Mouse (Mus musculus) ES-E14 (cell line): ENCODE measurements around the gene Ppp1r9a.

ENCODE experiments used
- MAFK ChIP-seq: IDR thresholded peaks from 2 replicates; pipeline ENCODE4 v1.6.1; 2014; ENCODE audit warnings: mild to moderate bottlenecking, low read depth, low read length, inconsistent platforms; ENCODE audit not compliant: insufficient read depth
- ZC3H11A ChIP-seq: IDR thresholded peaks from 2 replicates; pipeline ENCODE4 v1.6.1; 2012; ENCODE audit warnings: low read depth, mild to moderate bottlenecking, inconsistent platforms, low read length, borderline replicate concordance
- ZNF384 ChIP-seq: IDR thresholded peaks from 2 replicates; pipeline ENCODE4 v1.6.1; 2012; ENCODE audit warnings: low read depth, low read length, inconsistent platforms

DNA sequence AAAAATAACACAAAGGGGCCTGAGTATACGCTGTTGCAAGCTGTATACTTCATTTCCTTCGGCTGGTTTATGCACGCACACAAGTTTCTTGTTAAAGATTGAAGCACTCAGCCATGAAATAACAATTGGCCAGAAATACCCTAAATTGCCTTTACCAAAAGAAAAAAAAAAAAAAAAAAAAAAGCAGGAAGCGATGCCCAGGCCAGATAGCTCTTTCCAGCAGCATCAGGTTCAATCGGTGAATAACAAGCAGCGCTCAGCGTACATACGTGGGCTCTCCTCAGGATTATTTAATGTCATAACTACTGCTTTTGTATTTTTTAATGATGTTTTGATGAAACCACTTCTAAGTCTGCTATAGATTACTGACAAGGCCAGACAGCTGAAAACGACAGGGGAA, 262.1 kb downstream of the Ppp1r9a start:
- TF ChIP-seq MAFK (no peak), ZC3H11A (no peak), ZNF384 (no peak)
